Mouse (Mus musculus): ENCODE results near the gene Itgae. TPM values are rescaled to one million over a fixed set of nuclear protein-coding genes. Genes with fewer than 3 reads are reported as not detected.

The Itgae gene
- polyA plus RNA-seq (2015; fragmentation: Nextera tagmentation; extraction: Ambion mirVana) = 0.14 and 0.22 TPM in 2 replicates

GRCm38 (mm10) chr11:73090283-73090682 lies at the start of gene Itgae:
TSS of gene Itgae (plus strand) at chr11:73090583.
- 81% methylated on average over 4 of the region's 4 CpGs for WGBS

GRCm38 (mm10) chr11:73044229-73044755 lies 46.1 kb upstream of the Itgae start:
- Histone ChIP-seq H3K36me3 (ENCODE audit: insufficient read depth, low read length) (no peaks in the 10 kb centered on the region), H3K4me1 (replicated peaks; ENCODE audit: insufficient read depth, low read length) (peaks cover 13% of the 10 kb centered on the region; the same call in 1 of the 2 replicates), H3K4me2 (ENCODE audit: low read length) (no peak overlapping the region), H3K9ac (ENCODE audit: low read depth, low read length) (no peak overlapping the region), H3K27ac (no peak overlapping the region), H3K4me3 (replicated peaks; ENCODE audit: low read depth, low read length) (no peak overlapping the region), H3K9me3 (replicated peaks; ENCODE audit: low read length) (no peaks in the 10 kb centered on the region), H3K27me3 (ENCODE audit: insufficient read depth, low read length) (no peaks in the 10 kb centered on the region)
- no peak for ATAC-seq (replicated peaks; ENCODE audit: low FRiP score, low read depth)
- WGBS = 24% methylated on average over 6 of the region's 6 CpGs
- TF ChIP-seq CTCF (IDR thresholded peaks at IDR 0.05; ENCODE audit: low read depth) = no peak
- peak; percentile 34 for DNase-seq (ENCODE audit: low spot score)

More at GRCm38 (mm10) chr11:73090283-73090682, at the start of gene Itgae:
- H3K27me3 ChIP-seq (ENCODE audit: insufficient read depth, low read length) = no peaks in the 10 kb centered on the region
- H3K4me3 ChIP-seq (replicated peaks; ENCODE audit: low read depth, low read length) = no peak within 1 kb of the TSS
- no peak within 1 kb of the TSS for H3K4me2 ChIP-seq (ENCODE audit: low read length)
- DNase-seq (ENCODE audit: low spot score) (no peak), ATAC-seq (replicated peaks; ENCODE audit: low FRiP score, low read depth) (no peak)
- H3K27ac ChIP-seq = no peak within 1 kb of the TSS
- no peaks in the 10 kb centered on the region; the same call in 1 of the 2 replicates for H3K4me1 ChIP-seq (replicated peaks; ENCODE audit: insufficient read depth, low read length)
- no peak within 1 kb of the TSS for H3K9ac ChIP-seq (ENCODE audit: low read depth, low read length)
- no peaks in the 10 kb centered on the region for H3K36me3 ChIP-seq (ENCODE audit: insufficient read depth, low read length)
- no peaks in the 10 kb centered on the region for H3K9me3 ChIP-seq (replicated peaks; ENCODE audit: low read length)
- TF ChIP-seq CTCF (IDR thresholded peaks at IDR 0.05; ENCODE audit: low read depth) = no peak

GRCm38 (mm10) chr11:73044789-73045188 lies 45.6 kb upstream of the Itgae start:
- ATAC-seq (replicated peaks; ENCODE audit: low FRiP score, low read depth) = no peak
- WGBS = 80% methylated on average over 4 of the region's 4 CpGs
- H3K4me1 ChIP-seq (replicated peaks; ENCODE audit: insufficient read depth, low read length) = peaks cover 13% of the 10 kb centered on the region; the same call in 1 of the 2 replicates

GRCm38 (mm10) chr11:73047542-73047996 lies 42.8 kb upstream of the Itgae start, which contains the start of gene Ncbp3:
TSS of gene Ncbp3 (plus strand) at chr11:73047783.
- H3K9me3 ChIP-seq (replicated peaks; ENCODE audit: low read length) = no peaks in the 10 kb centered on the region
- TF ChIP-seq CTCF (IDR thresholded peaks at IDR 0.05; ENCODE audit: low read depth) = peak; percentile 81
- under 1% methylated on average over 39 of the region's 39 CpGs for WGBS
- H3K27ac ChIP-seq = peak within 1 kb of the TSS; percentile 91
- DNase-seq (ENCODE audit: low spot score) (peak; percentile 98), ATAC-seq (replicated peaks; ENCODE audit: low FRiP score, low read depth) (peak; percentile 96)
- peak within 1 kb of the TSS; percentile 77 for H3K4me2 ChIP-seq (ENCODE audit: low read length)
- peaks cover 13% of the 10 kb centered on the region; the same call in 1 of the 2 replicates for H3K4me1 ChIP-seq (replicated peaks; ENCODE audit: insufficient read depth, low read length)
- peak within 1 kb of the TSS; percentile 99 for H3K4me3 ChIP-seq (replicated peaks; ENCODE audit: low read depth, low read length)
- H3K27me3 ChIP-seq (ENCODE audit: insufficient read depth, low read length) = no peaks in the 10 kb centered on the region
- H3K36me3 ChIP-seq (ENCODE audit: insufficient read depth, low read length) = peaks cover 9% of the 10 kb centered on the region; the same call in 1 of the 2 replicates
- H3K9ac ChIP-seq (ENCODE audit: low read depth, low read length) = peak within 1 kb of the TSS; percentile 98

More at GRCm38 (mm10) chr11:73044789-73045188, 45.6 kb upstream of the Itgae start:
- Histone ChIP-seq H3K4me3 (replicated peaks; ENCODE audit: low read depth, low read length) (no peak overlapping the region), H3K36me3 (ENCODE audit: insufficient read depth, low read length) (no peaks in the 10 kb centered on the region), H3K27ac (no peak overlapping the region), H3K27me3 (ENCODE audit: insufficient read depth, low read length) (no peaks in the 10 kb centered on the region), H3K9ac (ENCODE audit: low read depth, low read length) (no peak overlapping the region), H3K9me3 (replicated peaks; ENCODE audit: low read length) (no peaks in the 10 kb centered on the region), H3K4me2 (ENCODE audit: low read length) (no peak overlapping the region)
- TF ChIP-seq CTCF (IDR thresholded peaks at IDR 0.05; ENCODE audit: low read depth) = peak; percentile 29; the same call in 1 of the 2 replicates
- DNase-seq (ENCODE audit: low spot score) = no peak

GRCm38 (mm10) chr11:73048030-73048876 lies 42.1 kb upstream of the Itgae start:
- Histone ChIP-seq H3K4me2 (ENCODE audit: low read length) (peak overlapping the region; percentile 77), H3K9me3 (replicated peaks; ENCODE audit: low read length) (no peaks in the 10 kb centered on the region), H3K9ac (ENCODE audit: low read depth, low read length) (peak overlapping the region; percentile 98), H3K4me1 (replicated peaks; ENCODE audit: insufficient read depth, low read length) (peaks cover 13% of the 10 kb centered on the region; the same call in 1 of the 2 replicates), H3K27me3 (ENCODE audit: insufficient read depth, low read length) (no peaks in the 10 kb centered on the region), H3K36me3 (ENCODE audit: insufficient read depth, low read length) (peaks cover 13% of the 10 kb centered on the region), H3K4me3 (replicated peaks; ENCODE audit: low read depth, low read length) (peak overlapping the region; percentile 99), H3K27ac (peak overlapping the region; percentile 91)
- 1% methylated on average over 54 of the region's 55 CpGs for WGBS
- TF ChIP-seq CTCF (IDR thresholded peaks at IDR 0.05; ENCODE audit: low read depth) = no peak
- peak; percentile 51 for DNase-seq (ENCODE audit: low spot score)
- peak; percentile 50 for ATAC-seq (replicated peaks; ENCODE audit: low FRiP score, low read depth)

- Histone ChIP-seq H3K27ac (0 out of 2 replicates have a peak overlapping the region, but pooled peaks have one; percentile 19), H3K9ac (ENCODE audit: low read depth, low read length) (no peak overlapping the region), H3K4me1 (replicated peaks; ENCODE audit: insufficient read depth, low read length) (peaks cover 5% of the 10 kb centered on the region; the same call in 1 of the 2 replicates), H3K4me3 (replicated peaks; ENCODE audit: low read depth, low read length) (no peak overlapping the region), H3K36me3 (ENCODE audit: insufficient read depth, low read length) (peaks cover 24% of the 10 kb centered on the region), H3K4me2 (ENCODE audit: low read length) (peak overlapping the region; percentile 77), H3K27me3 (ENCODE audit: insufficient read depth, low read length) (no peaks in the 10 kb centered on the region), H3K9me3 (replicated peaks; ENCODE audit: low read length) (no peaks in the 10 kb centered on the region)
- WGBS = 2% methylated on average over 4 of the region's 4 CpGs
- DNase-seq (ENCODE audit: low spot score) = peak; percentile 90
- TF ChIP-seq CTCF (IDR thresholded peaks at IDR 0.05; ENCODE audit: low read depth) = peak; percentile 93
- no peak for ATAC-seq (replicated peaks; ENCODE audit: low FRiP score, low read depth)
These were observed 41.0 kb upstream of the Itgae start for GRCm38 (mm10) chr11:73049335-73049734.
